Comparison of ENCODE assay signal across 12 mouse cellular contexts in the genomic region with DNA sequence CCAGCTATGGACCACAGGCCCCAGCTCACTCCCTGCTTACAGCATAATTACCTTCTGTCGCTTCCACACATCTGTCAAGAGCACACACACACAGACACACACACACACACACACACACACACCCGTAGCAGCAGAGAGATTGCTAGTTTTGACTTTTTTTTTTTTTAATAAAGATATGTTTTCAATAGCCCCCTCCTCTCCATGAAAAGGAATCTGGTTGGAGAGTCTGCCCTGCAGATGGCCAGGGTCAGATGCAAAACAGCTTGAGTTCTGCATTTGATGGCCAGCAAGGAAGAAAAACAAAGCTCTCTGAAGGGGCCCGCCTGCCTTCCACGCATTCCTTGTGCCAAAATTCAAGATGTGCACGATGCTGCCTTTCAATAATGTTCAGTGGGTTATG.
DNase-seq lines count a peak whose midpoint lies in the region; ATAC-seq and TF ChIP-seq lines count a peak whose summit lies in the region.
"Had no signal": no experiment of that assay in that cellular context is flagged by ENCODE, and none has a peak within 500 bp of the region (broad histone marks: within the 10 kb centered on the region; RNA-seq: fewer than 3 reads in every experiment).

No protein-coding gene starts in this region.

- no peak for TF ChIP-seq CTCF in brain, embryonic 14.5 days (IDR thresholded peaks at IDR 0.05; ENCODE audit: borderline replicate concordance, extremely low read depth, insufficient read depth, insufficient read length)

- H3K4me1 ChIP-seq in hindbrain, embryonic 10.5 days (replicated peaks) = peaks cover 26% of the 10 kb centered on the region
- peaks cover 3% of the 10 kb centered on the region for H3K4me1 ChIP-seq in hindbrain, embryonic 16.5 days (ENCODE audit: control insufficient read depth, insufficient read depth, low read depth, low read length)

- no peak overlapping the region for H3K9ac ChIP-seq in hindbrain, embryonic 16.5 days (ENCODE audit: low read depth, low read length)

- no peaks in the 10 kb centered on the region for H3K9me3 ChIP-seq in hindbrain, embryonic 10.5 days
- no peaks in the 10 kb centered on the region for H3K9me3 ChIP-seq in hindbrain, embryonic 16.5 days (ENCODE audit: control insufficient read depth, low read length)

- peak overlapping the region; percentile 84 for H3K27ac ChIP-seq in hindbrain, embryonic 10.5 days
- H3K27ac ChIP-seq in hindbrain, embryonic 16.5 days (ENCODE audit: low read depth, low read length) = no peak overlapping the region
- H3K27ac ChIP-seq: left cerebral cortex, adult 2 months; macrophage had no signal

- H3K36me3 ChIP-seq in hindbrain, embryonic 10.5 days = no peaks in the 10 kb centered on the region
- H3K36me3 ChIP-seq in hindbrain, embryonic 16.5 days (ENCODE audit: control insufficient read depth, insufficient read depth, low read length) = no peaks in the 10 kb centered on the region

- no peak for ATAC-seq in hindbrain, embryonic 16.5 days
- ATAC-seq in megakaryocyte progenitor cell, adult 5-6 weeks (replicated peaks; ENCODE audit: poor library complexity) = no peak
- ATAC-seq in activated CD4-positive, CD25-positive, alpha-beta regulatory T cell, adult 4 months = no peak
- ATAC-seq: Patski had no signal

- peak; percentile 70 for DNase-seq in hindbrain, embryonic 10.5 days (ENCODE audit: low spot score)
- DNase-seq in brain, embryonic 14.5 days (ENCODE audit: low read depth) = peak; percentile 78
- peak; percentile 76 for DNase-seq in embryo, embryonic 10.5 days (ENCODE audit: low spot score)
- DNase-seq in forelimb bud, embryonic 11.5 days (ENCODE audit: low read depth, low spot score) = peak; percentile 83
- no peak for DNase-seq in adrenal gland, adult (ENCODE audit: inconsistent age in 2 of 2, low spot score in 1 of 2)
- DNase-seq: kidney, adult 2 months had no signal

- H3K4me2 ChIP-seq in hindbrain, embryonic 16.5 days (ENCODE audit: low read length) = no peak overlapping the region

- no peak overlapping the region for H3K4me3 ChIP-seq in hindbrain, embryonic 10.5 days
- H3K4me3 ChIP-seq in hindbrain, embryonic 16.5 days (ENCODE audit: low read length) = no peak overlapping the region
- H3K4me3 ChIP-seq: left cerebral cortex, adult 2 months had no signal

- H3K27me3 ChIP-seq in hindbrain, embryonic 10.5 days (ENCODE audit: insufficient read depth, poor library complexity, severe bottlenecking) = peaks cover 6% of the 10 kb centered on the region
- H3K27me3 ChIP-seq in hindbrain, embryonic 16.5 days (replicated peaks; ENCODE audit: control insufficient read depth, insufficient read depth, low read length) = no peaks in the 10 kb centered on the region
- H3K27me3 ChIP-seq: Patski had no signal

- 5% methylated on average over 5 of the region's 5 CpGs for WGBS in hindbrain, embryonic 10.5 days
- WGBS in hindbrain, embryonic 16.5 days = 10% methylated on average over 5 of the region's 5 CpGs

- no peak for TF ChIP-seq POLR2A in brain, embryonic 14.5 days (IDR thresholded peaks at IDR 0.05; ENCODE audit: borderline replicate concordance, extremely low read depth, insufficient read depth, insufficient read length, poor library complexity, severe bottlenecking)

Comparison
In these comparisons a context has a peak if more than half of its experiments do, and no peak if none do; other contexts are left out.
1. DNase-seq: peak in hindbrain, embryonic 10.5 days (single experiment), brain, embryonic 14.5 days (single experiment), embryo, embryonic 10.5 days (single experiment) and forelimb bud, embryonic 11.5 days (single experiment); none in adrenal gland, adult (0 of 2).